Mouse (Mus musculus) left cerebral cortex, adult 8-10 months (tissue): ENCODE measurements at regions not wholly inside any gene's neighbourhood (a gene's known extent, or its start where the extent isn't known, plus 50 kb on each side); places are given as distances from the start of the nearest gene placed in this dataset.

Experiments used
- DNase-seq, 2 experiments: peaks; one replicate each; pipeline ENCODE4 v3.0.0; 2022; ENCODE audit warnings: low spot score in 2 of 2

DNA sequence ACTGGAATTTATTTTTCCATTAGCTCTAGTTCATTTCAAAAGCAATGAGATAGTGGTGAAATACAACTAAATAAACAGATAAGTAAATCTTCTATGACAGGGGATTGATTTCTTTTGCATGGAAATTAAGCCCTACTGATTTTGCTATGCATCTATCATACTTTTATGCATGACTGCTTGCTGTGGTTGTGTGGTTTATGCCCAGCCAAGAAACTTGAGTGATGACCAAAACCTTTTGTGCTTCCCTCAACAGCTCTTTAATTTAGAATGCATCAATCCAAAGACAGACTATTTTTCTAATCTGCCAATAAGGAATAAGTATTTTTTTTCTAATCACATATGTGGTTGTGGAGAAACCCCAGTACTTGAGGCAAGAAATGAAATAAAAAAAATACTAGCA, 303.6 kb downstream of the Col12a1 start:
- DNase-seq, result no peak

DNA sequence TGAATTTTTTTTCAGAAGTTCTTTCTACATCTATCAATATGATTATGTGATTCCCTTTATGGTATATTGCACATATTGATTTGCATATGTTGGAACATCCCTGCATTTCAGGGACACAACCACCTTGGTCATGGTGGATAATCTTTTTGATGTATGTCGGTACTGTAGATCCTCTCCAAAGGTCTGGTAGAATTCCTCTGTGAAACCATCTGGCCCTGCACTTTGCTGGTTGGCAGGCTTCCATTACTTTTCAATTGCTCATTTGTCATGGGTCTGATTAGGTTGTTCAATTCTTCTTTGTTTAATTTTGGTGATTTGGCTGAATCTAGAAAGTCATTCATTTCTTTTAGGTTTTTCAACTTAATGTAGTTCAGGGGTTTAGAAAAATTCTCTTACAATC, 288.2 kb downstream of the Col12a1 start:
- no peak for DNase-seq

DNA sequence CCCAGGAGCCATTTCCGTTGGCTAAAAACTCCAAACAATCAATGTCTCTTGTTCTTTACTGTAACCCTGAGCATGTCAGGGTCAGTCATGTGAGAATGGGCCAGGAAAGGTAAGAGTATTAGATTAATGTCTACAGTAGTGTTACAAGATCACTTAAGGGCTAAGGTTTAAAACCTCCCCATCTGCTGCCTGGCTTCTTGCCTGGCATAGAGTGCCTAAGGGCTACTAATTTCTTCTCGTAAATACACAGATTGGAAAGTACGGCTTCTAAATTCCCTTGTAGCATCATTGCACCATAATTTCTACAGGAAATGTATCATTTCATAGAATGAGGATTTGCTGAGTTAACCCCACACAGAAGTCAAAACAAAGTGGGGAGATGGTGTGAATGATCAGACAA, 281.0 kb downstream of the Col12a1 start:
- no peak for DNase-seq

DNA sequence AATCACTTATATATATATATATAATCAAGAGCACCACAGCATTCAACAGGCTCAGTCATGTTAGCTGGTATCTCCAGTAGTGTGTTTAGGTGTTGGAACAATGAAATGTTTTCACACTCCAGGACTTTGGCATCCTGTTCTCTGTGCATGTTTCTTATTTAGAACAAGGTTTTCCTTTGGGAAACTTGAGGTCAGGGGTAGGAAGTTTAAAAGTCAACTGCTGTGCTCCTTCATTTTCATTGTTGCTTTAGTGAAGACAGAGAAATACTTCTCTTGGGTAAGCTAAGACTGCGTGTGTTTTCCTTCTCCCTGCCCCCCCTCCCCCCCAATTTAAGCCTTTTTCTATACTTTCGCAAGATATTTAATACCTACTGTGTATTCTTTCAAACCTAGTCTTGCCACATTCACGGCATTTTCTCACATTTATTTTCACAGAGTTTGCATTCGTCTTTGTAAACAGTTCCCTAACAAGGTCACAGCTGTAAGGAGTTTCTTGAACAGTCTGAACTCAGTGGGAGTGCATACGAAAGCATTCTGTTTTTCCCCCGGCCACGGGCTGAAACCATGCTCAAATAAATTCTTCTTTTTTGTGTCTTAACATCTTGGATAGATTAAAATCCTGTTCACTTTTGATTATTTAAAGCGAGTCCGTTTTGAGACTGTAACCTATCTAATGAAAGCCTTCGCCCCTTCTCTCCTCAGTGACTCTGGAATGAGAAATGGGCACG, 279.2 kb downstream of the Col12a1 start:
- DNase-seq, result no peak

DNA sequence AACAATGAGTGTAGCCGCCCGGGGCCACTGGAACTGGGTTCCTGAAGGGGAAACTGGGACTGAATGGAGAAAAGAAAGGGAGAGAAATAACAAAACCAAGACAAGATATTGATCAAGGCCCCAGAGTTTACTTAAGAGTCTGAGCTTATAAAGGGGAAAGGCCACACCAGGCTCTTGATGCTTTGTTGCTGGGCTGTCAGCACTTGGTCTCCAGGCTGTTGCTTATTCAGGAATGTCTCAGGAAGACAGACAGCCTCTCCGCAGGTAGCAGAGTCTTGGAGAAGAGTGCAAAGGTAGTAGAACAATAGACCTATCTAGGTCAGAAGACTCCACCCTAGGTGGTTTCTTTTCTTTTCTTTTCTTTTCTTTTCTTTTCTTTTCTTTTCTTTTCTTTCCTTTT, 263.4 kb downstream of the Col12a1 start:
- no peak for DNase-seq

DNA sequence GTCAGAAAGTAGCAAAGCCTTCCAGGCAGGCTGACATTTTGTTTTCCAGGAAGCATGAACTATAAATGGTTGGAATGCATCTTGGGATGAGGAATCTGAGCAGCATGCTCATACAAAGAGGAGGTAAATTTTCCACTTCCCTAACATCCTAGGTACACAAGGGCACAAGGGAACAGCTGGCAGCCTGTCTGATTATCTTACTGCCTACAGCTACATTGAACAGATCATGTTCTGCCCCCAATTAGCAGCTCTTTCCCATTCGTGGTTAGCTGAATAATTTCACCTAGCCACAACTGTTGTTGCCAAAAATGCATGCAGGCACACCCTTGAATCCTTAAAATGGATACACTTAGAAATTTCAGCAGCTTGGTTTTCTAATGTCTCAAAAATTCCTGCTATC, 239.5 kb downstream of the Col12a1 start:
- DNase-seq, result no peak

DNA sequence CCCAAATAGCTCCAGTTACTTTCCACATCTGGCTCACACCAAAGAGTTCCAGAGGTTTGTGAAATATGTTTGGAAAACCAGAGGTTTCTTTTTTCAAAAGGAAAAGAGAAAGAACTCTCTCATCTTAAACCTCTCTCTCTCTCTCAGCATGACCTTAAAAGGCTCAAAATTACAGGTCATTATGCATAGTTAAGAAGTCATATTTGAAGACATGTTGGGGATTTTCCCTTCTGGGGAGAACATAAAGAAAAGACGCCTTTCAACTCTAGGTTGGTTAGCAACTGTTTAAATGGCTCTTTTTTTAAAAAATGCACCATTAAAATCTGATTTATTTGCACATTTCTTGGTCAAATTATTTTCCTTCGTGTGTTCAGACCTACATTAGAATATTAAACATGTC, 218.4 kb downstream of the Col12a1 start:
- no peak for DNase-seq

DNA sequence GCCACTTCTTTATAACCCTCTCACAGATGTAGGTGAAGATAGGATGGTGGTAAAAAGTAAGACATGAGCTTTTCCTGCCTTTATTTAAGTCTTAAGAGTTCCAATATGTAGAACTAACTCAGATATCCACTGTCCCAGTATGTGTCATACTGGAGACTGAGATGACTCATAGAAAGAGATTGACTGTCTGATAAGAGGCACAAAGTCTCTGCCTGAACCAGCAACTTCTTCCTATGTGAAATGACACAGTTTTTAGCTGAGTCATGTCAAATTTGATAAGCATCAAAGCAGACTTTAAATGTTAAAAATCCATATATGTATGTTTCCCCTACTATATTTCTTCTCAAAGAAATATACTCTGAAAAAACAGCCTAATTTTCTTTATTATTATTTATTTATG, 216.6 kb downstream of the Col12a1 start:
- DNase-seq, result no peak

DNA sequence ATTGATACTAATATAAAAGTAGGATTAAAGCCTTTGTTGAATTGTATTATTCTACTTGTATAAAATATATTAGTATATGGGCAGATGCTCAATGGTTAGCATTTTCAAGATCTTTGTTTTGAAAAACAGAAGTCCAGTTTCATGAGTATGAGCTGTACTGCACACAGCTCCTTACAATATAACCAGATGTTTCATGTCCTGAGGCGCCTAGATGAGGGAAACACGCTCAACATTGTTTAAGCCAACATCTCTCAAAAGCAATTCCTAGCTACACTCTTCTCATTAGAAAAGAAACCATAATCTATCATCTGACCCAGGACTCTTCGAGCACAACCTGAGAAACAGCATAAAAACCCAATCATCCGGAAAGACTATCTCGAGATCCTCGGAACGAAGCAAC, 202.2 kb downstream of the Col12a1 start:
- no peak for DNase-seq

DNA sequence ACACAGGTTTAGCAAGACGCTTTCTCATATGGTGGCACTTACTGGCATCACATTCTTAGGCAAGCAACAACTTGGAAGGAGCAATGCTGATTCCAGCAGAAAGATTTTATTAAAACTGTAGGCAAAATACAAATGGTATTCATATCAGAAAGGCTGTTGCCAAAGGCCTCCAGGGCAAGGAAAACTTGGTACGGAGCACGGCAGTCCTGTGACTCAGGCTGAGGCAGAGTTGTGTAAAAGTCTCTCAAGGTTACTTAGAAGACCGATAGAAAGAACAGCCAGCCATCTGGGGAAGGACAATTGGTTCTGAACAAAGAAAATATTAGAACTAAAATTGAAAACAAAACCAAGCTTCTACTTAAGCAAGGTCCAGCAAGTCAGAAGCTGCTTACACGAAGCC, 201.2 kb downstream of the Col12a1 start:
- no peak for DNase-seq

DNA sequence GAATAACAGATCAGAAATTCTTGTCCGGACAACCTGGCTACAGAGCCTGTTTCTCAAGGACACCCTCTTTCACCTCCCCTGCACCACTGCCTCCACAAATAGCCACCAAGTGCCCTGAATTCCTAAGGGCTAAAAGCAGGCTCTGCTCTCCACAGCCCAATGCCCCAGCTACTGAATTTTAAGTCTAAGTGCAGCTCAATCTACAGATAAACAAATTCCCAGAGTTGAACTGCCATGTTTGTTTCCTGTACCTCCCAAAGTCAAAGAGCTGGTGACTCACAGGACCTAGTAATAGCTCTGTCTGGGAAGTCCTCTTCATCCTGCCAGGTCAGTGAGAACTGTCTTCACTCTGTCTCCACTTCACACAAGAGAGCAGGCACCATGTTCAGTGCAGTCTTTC, 200.0 kb downstream of the Col12a1 start:
- no peak for DNase-seq

DNA sequence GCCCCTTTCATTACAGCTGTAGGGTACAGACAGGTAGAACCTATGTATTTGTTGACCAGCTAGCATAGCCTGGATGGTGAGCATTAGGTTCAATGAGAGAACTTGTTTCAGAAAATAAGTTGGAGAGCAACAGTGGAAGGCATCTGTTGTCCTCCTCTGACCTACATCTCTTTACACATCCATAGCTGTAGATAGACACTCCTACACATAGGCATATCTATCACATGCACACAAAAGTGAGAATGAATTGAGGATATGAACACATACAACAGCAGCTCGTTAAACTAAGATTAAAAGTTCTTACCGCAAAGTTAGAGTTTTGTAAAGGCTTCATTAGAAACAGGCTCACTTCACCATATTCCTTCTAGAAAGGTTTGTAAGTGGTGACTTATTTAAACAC, 198.1 kb downstream of the Col12a1 start:
- no peak for DNase-seq

DNA sequence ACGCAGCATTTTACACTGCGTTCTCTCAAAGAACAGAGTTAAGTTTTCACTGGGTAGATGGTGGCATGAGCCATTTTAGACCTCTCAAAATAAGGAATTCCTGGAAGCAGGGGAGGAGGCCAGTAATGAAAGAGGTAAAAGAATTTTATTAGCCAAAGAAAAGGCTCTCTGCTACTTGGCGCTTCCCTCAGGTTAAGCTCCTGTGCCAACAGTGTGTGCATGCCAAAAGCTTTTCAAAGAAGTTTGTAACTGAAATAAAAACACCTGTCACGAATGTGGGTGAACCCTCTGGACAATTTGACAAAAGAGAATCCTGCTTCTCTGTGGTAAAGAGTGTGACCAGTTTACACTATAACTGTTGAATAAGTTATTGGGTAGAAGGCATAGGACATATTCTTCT, 195.6 kb downstream of the Col12a1 start:
- no peak for DNase-seq

DNA sequence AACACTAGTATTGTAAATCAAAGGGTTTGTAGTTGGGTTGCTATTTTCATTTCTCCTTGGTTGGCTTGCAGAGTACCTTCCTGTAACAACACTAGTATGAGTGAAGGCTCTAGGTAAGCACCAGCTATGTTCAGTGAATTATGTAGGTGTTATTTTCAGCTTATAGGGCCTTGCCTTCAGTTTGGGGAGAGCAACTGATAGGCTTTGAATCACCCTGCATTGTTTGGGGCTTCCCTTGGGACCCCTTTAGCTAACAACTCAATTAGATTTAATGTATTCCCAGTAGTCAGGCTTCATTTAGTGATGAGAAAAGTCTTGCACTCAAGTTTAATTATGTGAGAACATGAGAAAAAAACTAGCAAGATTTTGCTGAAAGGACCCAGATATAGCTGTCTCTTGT, 193.6 kb downstream of the Col12a1 start:
- DNase-seq, result no peak

DNA sequence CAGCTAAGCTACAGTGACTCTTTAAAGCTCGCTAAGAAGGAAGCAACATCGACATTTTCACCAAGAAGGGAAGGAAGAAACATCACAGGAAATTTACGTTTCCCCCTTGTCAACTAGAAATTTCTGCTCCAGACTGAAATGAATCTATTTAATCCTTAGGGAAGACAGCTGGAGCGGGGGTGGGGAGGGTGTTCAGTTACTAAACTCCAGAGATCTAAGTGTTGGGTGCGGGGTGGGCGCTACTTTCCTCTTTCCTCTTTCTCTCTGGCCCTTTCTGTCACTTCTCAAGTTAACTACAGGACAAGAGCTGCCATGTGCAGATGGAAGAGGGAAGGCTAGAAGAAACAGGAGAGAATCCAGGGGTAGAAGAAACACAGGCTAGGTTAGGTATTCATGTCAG, 192.2 kb downstream of the Col12a1 start:
- peak in 1 of 2 experiments; percentile 12 for DNase-seq

DNA sequence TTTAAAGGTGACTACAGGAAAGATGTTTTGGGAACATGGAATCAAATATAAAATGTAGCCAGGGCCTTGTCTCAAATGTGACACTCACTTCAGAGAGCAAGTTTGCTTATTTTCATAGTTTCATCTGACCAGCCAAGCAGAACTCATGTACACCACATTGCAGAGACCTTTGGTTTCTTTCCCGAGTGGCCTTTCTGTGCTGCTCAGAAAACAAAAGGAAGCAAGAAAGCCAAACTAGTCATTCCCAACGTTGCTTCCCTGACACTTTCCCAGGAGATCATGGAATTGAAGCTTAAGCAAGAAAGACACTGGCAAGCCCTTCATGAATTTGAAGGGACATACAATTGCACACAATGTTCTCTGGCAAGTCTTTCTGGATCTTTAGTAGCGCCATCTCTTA, 191.3 kb downstream of the Col12a1 start:
- DNase-seq, result no peak
